ENCODE assay signal across 8 mouse cellular contexts in the genomic region with DNA sequence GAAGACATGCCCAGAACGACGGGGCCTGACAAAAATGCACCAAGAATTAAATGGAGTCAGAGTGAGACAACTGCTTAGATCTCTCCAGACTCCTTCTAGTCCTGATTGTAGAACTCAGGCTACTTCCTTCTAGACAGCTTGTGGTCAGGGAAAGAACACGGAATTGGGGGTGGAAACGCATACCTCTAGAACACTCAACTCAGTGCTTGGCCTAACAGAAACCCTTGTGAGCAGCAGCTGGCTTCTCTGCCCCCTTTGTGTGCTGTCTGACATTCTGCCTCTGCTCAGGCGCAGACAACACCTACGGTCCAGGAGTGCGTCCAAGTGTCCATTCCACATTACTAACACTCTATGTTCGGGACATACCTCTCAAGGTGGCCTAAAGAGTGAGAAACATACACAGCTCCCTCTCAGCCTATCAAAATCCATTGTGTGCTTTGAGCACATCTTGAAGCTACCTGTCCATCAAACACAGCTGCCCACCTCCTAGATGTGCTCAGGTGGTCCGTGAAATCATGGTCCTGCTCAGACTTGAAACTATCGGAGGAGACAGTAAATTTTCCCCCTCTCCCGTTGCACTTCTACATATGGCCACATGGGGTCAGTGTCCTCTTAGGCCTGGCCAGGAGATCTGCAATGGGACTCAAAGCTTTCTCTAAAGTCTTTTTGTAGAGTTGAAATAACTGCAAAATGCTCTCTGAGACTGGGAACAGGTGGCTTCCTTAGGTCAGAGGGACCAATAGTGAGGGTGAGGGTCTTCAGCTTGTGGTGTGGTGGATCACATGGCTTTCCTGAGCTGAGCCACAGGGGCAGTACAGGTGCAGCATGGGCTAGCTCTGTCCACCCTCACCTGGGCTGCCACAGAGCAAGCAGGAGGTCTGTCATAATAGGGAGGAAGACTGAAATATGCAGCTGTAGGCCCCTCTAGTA. TPM values are rescaled to one million over a fixed set of nuclear protein-coding genes. Genes with fewer than 3 reads are reported as not detected.
DNase-seq lines count a peak whose midpoint lies in the region; ATAC-seq and TF ChIP-seq lines count a peak whose summit lies in the region.

No protein-coding gene starts in this region.

- no peak overlapping the region for H3K4me3 ChIP-seq in heart, adult 2 months
- no peak overlapping the region for H3K4me3 ChIP-seq in heart, embryonic 12.5 days
- H3K4me3 ChIP-seq in intestine, embryonic 16.5 days (ENCODE audit: low read length) = no peak overlapping the region
- no peak overlapping the region for H3K4me3 ChIP-seq in limb, embryonic 13.5 days
- H3K4me3 ChIP-seq in midbrain, embryonic 15.5 days = no peak overlapping the region

- no peak for ATAC-seq in heart, embryonic 12.5 days (ENCODE audit: insufficient number of reproducible peaks, low FRiP score)
- ATAC-seq in intestine, embryonic 16.5 days = peak; percentile 36
- ATAC-seq in limb, embryonic 13.5 days (ENCODE audit: low FRiP score, low read depth) = peak; percentile 55; the same call in 1 of the 2 replicates
- peak; percentile 73 for ATAC-seq in midbrain, embryonic 15.5 days (replicated peaks)

- 45% methylated on average over 11 of the region's 11 CpGs for WGBS in heart, adult 2 months
- WGBS in heart, embryonic 12.5 days = 60% methylated on average over 11 of the region's 11 CpGs
- 63% methylated on average over 11 of the region's 11 CpGs for WGBS in intestine, embryonic 16.5 days
- 60% methylated on average over 11 of the region's 11 CpGs for WGBS in limb, embryonic 13.5 days
- WGBS in midbrain, embryonic 15.5 days = 64% methylated on average over 11 of the region's 11 CpGs

- peaks cover 3% of the 10 kb centered on the region for H3K4me1 ChIP-seq in heart, adult 2 months (ENCODE audit: control insufficient read depth, insufficient read depth, low read length)
- H3K4me1 ChIP-seq in heart, embryonic 12.5 days (replicated peaks) = peaks cover 12% of the 10 kb centered on the region
- no peaks in the 10 kb centered on the region for H3K4me1 ChIP-seq in intestine, embryonic 16.5 days (ENCODE audit: control insufficient read depth, insufficient read depth, low read length)
- peaks cover 22% of the 10 kb centered on the region for H3K4me1 ChIP-seq in limb, embryonic 13.5 days
- H3K4me1 ChIP-seq in midbrain, embryonic 15.5 days = no peaks in the 10 kb centered on the region

- H3K27me3 ChIP-seq in heart, adult 2 months (ENCODE audit: control insufficient read depth, insufficient read depth, low read length) = no peaks in the 10 kb centered on the region
- H3K27me3 ChIP-seq in heart, embryonic 12.5 days (replicated peaks) = no peaks in the 10 kb centered on the region
- H3K27me3 ChIP-seq in intestine, embryonic 16.5 days (replicated peaks; ENCODE audit: control insufficient read depth, insufficient read depth, low read length) = no peaks in the 10 kb centered on the region
- H3K27me3 ChIP-seq in limb, embryonic 13.5 days = no peaks in the 10 kb centered on the region
- no peaks in the 10 kb centered on the region for H3K27me3 ChIP-seq in midbrain, embryonic 15.5 days (replicated peaks)

- H3K27ac ChIP-seq in heart, adult 2 months = peak overlapping the region; percentile 3; the same call in 1 of the 2 replicates
- no peak overlapping the region for H3K27ac ChIP-seq in heart, embryonic 12.5 days (ENCODE audit: poor library complexity, severe bottlenecking)
- H3K27ac ChIP-seq in intestine, embryonic 16.5 days (ENCODE audit: low read length) = no peak overlapping the region
- H3K27ac ChIP-seq in limb, embryonic 13.5 days = no peak overlapping the region
- no peak overlapping the region for H3K27ac ChIP-seq in midbrain, embryonic 15.5 days

- no peak for TF ChIP-seq POLR2A in heart, adult 2 months (IDR thresholded peaks at IDR 0.05; ENCODE audit: insufficient read depth, low read depth, low read length)

- no peaks in the 10 kb centered on the region for H3K79me2 ChIP-seq in heart, adult 2 months (replicated peaks; ENCODE audit: control insufficient read depth, insufficient read depth, low read length)

- intact Hi-C loops in heart, adult 2 months (cut with DNase I) = loop anchor here (1.0 to 5.0 kb wide), 3 partner anchors 145 to 336 kb away; no protein-coding TSS in a partner anchor

- no peak overlapping the region for H3K4me2 ChIP-seq in heart, embryonic 12.5 days
- no peak overlapping the region for H3K4me2 ChIP-seq in intestine, embryonic 16.5 days (ENCODE audit: low read depth, low read length)
- H3K4me2 ChIP-seq in limb, embryonic 13.5 days (replicated peaks) = no peak overlapping the region
- no peak overlapping the region for H3K4me2 ChIP-seq in midbrain, embryonic 15.5 days

- no peak overlapping the region for H3K9ac ChIP-seq in heart, adult 2 months (ENCODE audit: low read depth, low read length)
- no peak overlapping the region for H3K9ac ChIP-seq in heart, embryonic 12.5 days
- H3K9ac ChIP-seq in intestine, embryonic 16.5 days (ENCODE audit: low read depth, low read length) = no peak overlapping the region
- H3K9ac ChIP-seq in limb, embryonic 13.5 days = no peak overlapping the region
- H3K9ac ChIP-seq in midbrain, embryonic 15.5 days = no peak overlapping the region

- no peak; the same call in none of the 2 replicates for TF ChIP-seq CTCF in heart, adult 2 months (IDR thresholded peaks at IDR 0.05)

- DNase-seq in heart, adult 2 months = peak; percentile 60 to 76
- DNase-seq in cerebellum, postnatal 10 days = peak; percentile 79 to 82
- peak; percentile 71 for DNase-seq in gastrocnemius, adult 18-20 months (ENCODE audit: low spot score)
- peak; percentile 16 to 63 for DNase-seq in spleen, adult 18-20 months

- peak; percentile 62; the same call in 1 of the 2 replicates for TF ChIP-seq EP300 in heart, adult 2 months (IDR thresholded peaks at IDR 0.05; ENCODE audit: insufficient read depth, low read depth, low read length)

- no peaks in the 10 kb centered on the region for H3K36me3 ChIP-seq in heart, adult 2 months (ENCODE audit: control insufficient read depth, insufficient read depth, low read length)
- no peaks in the 10 kb centered on the region for H3K36me3 ChIP-seq in heart, embryonic 12.5 days
- H3K36me3 ChIP-seq in intestine, embryonic 16.5 days (ENCODE audit: control insufficient read depth, insufficient read depth, low read length) = no peaks in the 10 kb centered on the region
- no peaks in the 10 kb centered on the region for H3K36me3 ChIP-seq in limb, embryonic 13.5 days
- H3K36me3 ChIP-seq in midbrain, embryonic 15.5 days (replicated peaks) = no peaks in the 10 kb centered on the region

- no peaks in the 10 kb centered on the region for H3K9me3 ChIP-seq in heart, embryonic 12.5 days (replicated peaks)
- H3K9me3 ChIP-seq in intestine, embryonic 16.5 days (ENCODE audit: control insufficient read depth, low read length) = no peaks in the 10 kb centered on the region
- H3K9me3 ChIP-seq in limb, embryonic 13.5 days = no peaks in the 10 kb centered on the region
- H3K9me3 ChIP-seq in midbrain, embryonic 15.5 days = no peaks in the 10 kb centered on the region

RNA-seq across cellular contexts. Expression of a gene that starts 22.9 kb away (rescaled TPM):
- 10 to 100 TPM; 53.5 to 62.8 TPM for total RNA-seq in heart, adult 2 months (2021)
- 24.6 and 47.2 TPM in 2 replicates for polyA plus RNA-seq in heart, adult 2 months (2012; rRNA removed)
- polyA plus RNA-seq in heart, embryonic 12.5 days (2016; fragmentation: Nextera tagmentation; extraction: Ambion mirVana) = 30.2 and 32.4 TPM in 2 replicates
- 10 to 100 TPM; 30.4 to 37.9 TPM for total RNA-seq in gastrocnemius, adult 18-20 months (2021)
- 38.6 and 47.1 TPM in 2 replicates for polyA plus RNA-seq in intestine, embryonic 16.5 days (2015; fragmentation: Nextera tagmentation; extraction: Ambion mirVana)
- 24.3 and 27.7 TPM in 2 replicates for polyA plus RNA-seq in limb, embryonic 13.5 days (2015; fragmentation: Nextera tagmentation; extraction: Ambion mirVana)
- polyA plus RNA-seq in midbrain, embryonic 15.5 days (2015; fragmentation: Nextera tagmentation; extraction: Ambion mirVana) = 34.2 and 34.7 TPM in 2 replicates
